Mouse (Mus musculus) regulatory T cell (primary cell): ENCODE results near the gene Mpst.

Source experiments
- in situ Hi-C: fragments of 300-600 bp; cut with MboI, MseI; formaldehyde crosslinking; loops from one replicate; pipeline ENCODE4 v1.15.1; 2025; ENCODE audit warnings: high pct_unique_total_duplicates

Mpst gene

GRCm38 (mm10) chr15:78406293-78406934 is at the start of gene Mpst:
Mpst (plus strand) TSS chr15:78406416.
- in situ Hi-C loops, result loop anchor here (10.0 kb wide), 1 partner anchor 1842 kb away; no protein-coding TSS in a partner anchor

- in situ Hi-C loops, result no loop called here
These were observed 40.3 kb upstream of the Mpst start for GRCm38 (mm10) chr15:78365916-78366315.

GRCm38 (mm10) chr15:78366875-78367274 is 39.3 kb upstream of the Mpst start:
- in situ Hi-C loops, result no loop called here

- in situ Hi-C loops, result no loop called here
These were observed 38.4 kb upstream of the Mpst start for GRCm38 (mm10) chr15:78367811-78368210.

GRCm38 (mm10) chr15:78368926-78369346 is 37.3 kb upstream of the Mpst start:
- in situ Hi-C loops, result no loop called here

GRCm38 (mm10) chr15:78369641-78370040 is 36.6 kb upstream of the Mpst start:
- in situ Hi-C loops, result no loop called here

- in situ Hi-C loops, result no loop called here
These were observed 33.4 kb upstream of the Mpst start for GRCm38 (mm10) chr15:78372796-78373195.

- in situ Hi-C loops, result no loop called here
These were observed 32.0 kb upstream of the Mpst start for GRCm38 (mm10) chr15:78374204-78374603.

GRCm38 (mm10) chr15:78377859-78378258 is 28.4 kb upstream of the Mpst start:
- in situ Hi-C loops, result no loop called here

GRCm38 (mm10) chr15:78378556-78378955 is 27.7 kb upstream of the Mpst start:
- in situ Hi-C loops, result no loop called here

- in situ Hi-C loops, result no loop called here
These were observed 26.0 kb upstream of the Mpst start for GRCm38 (mm10) chr15:78380208-78380607.

- in situ Hi-C loops, result no loop called here
These were observed 25.5 kb upstream of the Mpst start for GRCm38 (mm10) chr15:78380741-78381140.

GRCm38 (mm10) chr15:78382115-78382514 is 24.1 kb upstream of the Mpst start:
- in situ Hi-C loops, result no loop called here

GRCm38 (mm10) chr15:78383450-78384219 is 22.6 kb upstream of the Mpst start:
- in situ Hi-C loops, result no loop called here

- in situ Hi-C loops, result no loop called here
These were observed 21.7 kb upstream of the Mpst start for GRCm38 (mm10) chr15:78384220-78385116.

- in situ Hi-C loops, result no loop called here
These were observed 20.7 kb upstream of the Mpst start for GRCm38 (mm10) chr15:78385564-78385963.

GRCm38 (mm10) chr15:78390855-78391254 is 15.4 kb upstream of the Mpst start:
- in situ Hi-C loops, result no loop called here

- in situ Hi-C loops, result no loop called here
These were observed 10.7 kb upstream of the Mpst start, which contains the start of gene Tex33 for GRCm38 (mm10) chr15:78395478-78395962. Tex33 (minus strand) TSS chr15:78395912.

GRCm38 (mm10) chr15:78401345-78401744 is 4.9 kb upstream of the Mpst start:
- in situ Hi-C loops, result loop anchor here (10.0 kb wide), 1 partner anchor 1837 kb away; no protein-coding TSS in a partner anchor

- in situ Hi-C loops, result loop anchor here (10.0 kb wide), 1 partner anchor 1837 kb away; no protein-coding TSS in a partner anchor
These were observed 4.3 kb upstream of the Mpst start for GRCm38 (mm10) chr15:78401921-78402320.

- in situ Hi-C loops, result loop anchor here (10.0 kb wide), 1 partner anchor 1838 kb away; no protein-coding TSS in a partner anchor
These were observed 3.8 kb upstream of the Mpst start for GRCm38 (mm10) chr15:78402423-78402822.
